Mouse (Mus musculus) lung, postnatal 0 days (tissue): ENCODE data around the gene Dab2ip.

Experiments used
- CTCF ChIP-seq: IDR thresholded peaks from 2 replicates; pipeline ENCODE4 v1.5.1; 2016; ENCODE audit warnings: antibody characterized with exemption, mild to moderate bottlenecking
- EP300 ChIP-seq: IDR thresholded peaks from 2 replicates; pipeline ENCODE4 v1.6.1; 2016; ENCODE audit warnings: antibody characterized with exemption, mild to moderate bottlenecking, control low read depth

- TF ChIP-seq CTCF = peak; percentile 38; the same call in 1 of the 2 replicates
- no peak for TF ChIP-seq EP300
Observed at GRCm38 (mm10) chr2:35601665-35602064, 43.6 kb downstream of the Dab2ip start.
